Mouse (Mus musculus) c-Kit-positive CD71-negative TER-119-negative erythroid progenitor cells, embryonic 14.5 days (primary cell): ENCODE measurements around the gene Gm6408.
A peak's percentile ranks its signal among the peaks of the same experiment; 100 is the strongest.
"Not testable (repeated sequence)": the region's sequence is repeated elsewhere in the genome, so short reads cannot be mapped to it uniquely, and the experiment has no call there.

Experiments
- DNase-seq: peaks from one replicate; pipeline ENCODE4 v3.0.0-alpha.2; 2013; ENCODE audit warnings: low read depth

The Gm6408 gene

DNA sequence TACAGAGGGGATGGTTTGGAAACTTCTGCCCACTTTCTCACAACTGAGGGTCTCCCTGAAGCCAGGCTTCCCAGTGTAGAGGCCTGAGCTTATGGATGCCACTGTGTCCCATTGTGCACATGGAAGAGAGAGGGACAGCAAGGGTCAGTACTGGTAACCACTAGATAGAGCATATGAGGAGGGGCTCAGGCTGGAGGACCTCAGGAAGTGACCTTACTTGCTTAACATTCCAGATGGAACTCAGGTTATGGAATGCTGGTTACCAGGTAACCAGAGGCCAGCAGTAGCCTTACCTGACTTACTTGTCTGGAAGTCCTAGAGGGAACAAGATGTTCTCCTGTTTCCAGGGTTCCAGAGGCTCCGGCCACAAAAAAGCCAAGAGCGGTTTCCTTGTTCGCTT lies at the start of gene Gm6408:
Gene Gm6408, plus strand, starts transcription at position 301 of the 400 bp plus-strand sequence.
- DNase-seq: not testable (repeated sequence)

DNA sequence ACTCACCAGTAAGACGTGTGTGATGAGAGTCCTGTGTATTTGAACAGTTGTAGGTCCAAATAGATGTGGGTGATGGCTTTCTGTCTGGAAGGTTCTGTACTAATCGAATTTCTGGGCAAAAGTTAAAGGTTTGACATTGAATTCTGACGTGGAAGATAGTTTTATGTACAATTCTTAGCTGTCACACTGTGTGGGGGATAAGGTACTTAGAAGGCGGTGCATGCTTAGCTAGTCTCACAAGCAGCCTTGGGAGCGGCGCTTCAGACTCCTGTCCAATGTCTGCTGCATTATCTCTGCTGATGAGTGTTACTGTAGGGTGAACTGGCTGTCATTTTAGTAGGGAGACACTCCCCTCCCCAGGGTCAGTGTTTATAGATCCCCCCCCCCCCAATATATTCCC lies 49.3 kb upstream of the Gm6408 start:
- DNase-seq: no peak

DNA sequence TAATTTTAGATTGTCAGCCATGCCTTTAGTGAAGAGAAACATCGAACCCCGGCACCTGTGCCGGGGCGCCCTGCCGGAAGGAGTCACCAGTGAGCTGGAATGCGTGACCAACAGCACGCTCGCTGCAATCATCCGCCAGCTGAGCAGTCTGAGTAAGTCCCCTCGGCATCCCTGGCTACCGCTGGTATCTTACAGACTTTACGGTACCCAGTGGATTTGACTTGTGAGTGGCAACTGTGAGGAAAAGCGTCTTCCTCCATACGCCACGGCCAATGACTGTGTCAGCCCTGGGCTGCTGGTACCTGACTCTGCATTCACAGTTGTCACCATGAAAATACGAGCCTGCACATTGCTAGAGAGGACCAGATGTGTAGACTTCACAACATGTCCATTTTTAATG lies 46.4 kb upstream of the Gm6408 start:
- no peak for DNase-seq

DNA sequence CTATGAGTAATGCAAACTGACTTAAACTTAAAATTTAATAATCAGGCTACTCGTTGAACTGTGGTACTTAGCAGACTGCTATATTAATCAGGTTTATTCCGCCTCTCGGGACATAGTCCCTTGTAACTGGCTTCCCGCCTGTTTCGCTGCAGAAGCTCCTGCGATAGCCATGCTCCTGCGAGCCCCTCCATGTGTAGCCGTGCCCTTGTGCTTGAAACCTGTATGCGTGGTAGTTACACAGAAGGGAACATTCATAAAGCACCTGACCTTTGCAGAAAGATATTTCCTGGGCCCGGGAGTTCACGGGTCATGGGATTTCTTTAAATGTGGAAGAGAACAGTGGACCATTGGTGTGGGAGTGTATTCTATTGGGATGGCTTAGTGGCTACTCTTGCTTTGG lies 45.0 kb upstream of the Gm6408 start:
- DNase-seq: no peak

DNA sequence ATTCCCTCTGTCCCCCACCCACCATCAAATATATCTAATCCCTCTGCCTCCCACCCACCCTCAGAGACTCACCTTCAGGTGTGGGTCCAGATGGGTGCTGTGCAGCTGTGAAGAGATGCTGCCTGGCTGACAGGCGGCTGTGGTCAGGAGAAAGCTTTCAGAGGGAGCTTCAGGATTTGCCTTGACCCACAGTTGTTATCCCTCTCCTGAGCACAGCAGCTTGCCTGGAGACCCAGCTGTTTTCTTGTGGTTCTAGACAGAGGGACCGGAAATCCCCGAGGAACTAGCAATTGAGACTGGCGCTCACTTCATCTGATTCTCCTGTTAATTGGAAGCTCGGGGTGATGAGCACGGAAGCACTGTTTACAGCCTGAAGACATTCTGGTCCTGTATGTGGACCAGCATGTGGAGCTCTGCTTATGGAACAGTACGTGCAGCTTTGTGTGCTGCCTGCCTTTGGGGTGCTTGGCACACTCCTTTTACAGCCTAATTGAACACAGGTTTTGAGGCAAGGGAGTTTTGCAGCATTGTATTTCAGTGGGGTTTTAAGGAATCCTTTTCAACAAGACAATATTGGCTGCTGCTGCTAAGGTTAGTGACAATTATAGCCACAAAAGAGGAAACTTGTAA lies 42.5 kb upstream of the Gm6408 start:
- DNase-seq: no peak

DNA sequence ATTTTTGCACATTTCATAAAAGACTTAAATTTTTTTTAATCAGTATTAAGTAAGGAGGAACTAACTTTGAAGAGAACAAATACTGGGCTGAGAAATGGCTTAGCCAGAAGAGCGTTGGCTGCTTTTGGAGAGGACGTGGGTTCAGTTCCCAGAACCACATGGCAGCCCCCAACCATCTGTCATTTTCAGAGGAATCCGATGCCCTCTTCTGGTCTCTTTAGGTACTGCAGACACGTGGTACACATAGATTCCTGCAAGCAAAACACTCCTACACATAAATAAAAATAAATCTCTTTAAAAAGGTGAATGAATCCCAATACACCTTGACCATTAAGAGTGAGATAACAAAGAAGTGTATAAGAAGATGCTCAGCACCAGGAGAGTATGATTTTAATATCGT lies 41.5 kb upstream of the Gm6408 start:
- DNase-seq: no peak

DNA sequence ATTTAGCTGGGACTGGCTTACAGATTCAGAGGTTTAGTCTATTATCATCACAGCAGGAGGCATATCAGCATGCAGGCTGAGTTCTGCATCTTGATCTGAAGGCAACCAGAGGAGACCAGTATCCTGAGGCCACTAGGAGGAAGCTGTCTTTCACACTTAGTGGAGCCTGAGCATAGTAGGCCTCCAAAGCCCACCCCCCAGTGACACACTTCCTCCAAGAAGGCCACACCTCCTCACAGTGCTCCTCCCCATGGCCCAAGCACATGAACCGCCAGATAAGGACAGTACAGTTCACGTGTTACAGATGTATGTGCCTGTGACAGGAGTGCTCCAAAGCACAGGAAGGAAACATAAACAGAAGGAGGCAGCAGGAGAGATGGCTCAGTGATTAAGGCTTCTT lies 39.0 kb upstream of the Gm6408 start:
- no peak for DNase-seq

DNA sequence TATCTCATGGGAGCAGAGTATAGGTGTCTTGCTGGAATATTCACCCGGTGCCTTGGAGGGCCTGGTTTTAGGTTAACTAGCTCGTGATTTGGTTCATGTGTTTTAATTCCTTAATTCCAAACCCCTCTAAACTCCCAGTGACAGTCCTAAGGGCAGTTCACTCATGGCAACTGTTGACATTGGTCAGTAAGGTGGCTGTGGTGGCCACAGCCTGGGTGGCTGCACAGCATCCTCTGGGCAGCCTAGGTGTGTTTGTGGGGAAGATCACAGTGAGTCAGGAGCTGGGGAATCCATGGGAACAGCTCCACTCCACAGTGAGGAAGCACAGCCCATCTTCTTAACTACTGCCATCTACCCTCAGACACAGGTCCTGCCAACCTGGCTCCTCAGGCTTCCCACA lies 35.1 kb upstream of the Gm6408 start:
- DNase-seq: no peak

DNA sequence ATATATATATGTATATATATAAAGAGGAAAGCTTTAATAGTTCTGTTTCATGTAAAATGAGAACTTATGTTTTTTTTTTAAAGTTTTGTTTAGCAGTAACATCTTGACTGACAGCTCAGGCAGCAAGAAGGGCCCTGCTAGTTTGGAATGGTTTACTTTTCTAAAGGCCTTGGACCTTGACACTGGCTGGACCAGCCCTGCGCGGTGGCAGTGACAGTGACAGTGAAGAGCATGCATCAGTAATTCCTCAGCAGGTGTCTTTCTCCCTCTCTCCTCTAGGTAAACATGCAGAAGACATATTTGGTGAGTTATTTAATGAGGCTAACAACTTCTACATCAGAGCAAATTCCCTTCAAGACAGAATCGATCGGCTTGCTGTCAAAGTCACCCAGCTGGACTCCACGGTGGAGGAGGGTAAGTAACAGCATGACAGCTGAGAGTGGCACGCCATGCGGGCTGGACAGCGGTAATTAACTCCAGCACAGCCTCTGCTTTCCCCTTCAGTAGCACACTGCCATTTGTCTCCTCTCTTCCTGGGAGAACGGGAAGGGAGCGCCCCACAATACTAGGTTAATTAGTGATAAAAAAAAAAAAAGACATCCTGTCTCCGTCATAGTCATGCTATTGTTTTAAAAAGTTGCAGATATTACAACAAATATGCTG lies 30.0 kb upstream of the Gm6408 start:
- no peak for DNase-seq

DNA sequence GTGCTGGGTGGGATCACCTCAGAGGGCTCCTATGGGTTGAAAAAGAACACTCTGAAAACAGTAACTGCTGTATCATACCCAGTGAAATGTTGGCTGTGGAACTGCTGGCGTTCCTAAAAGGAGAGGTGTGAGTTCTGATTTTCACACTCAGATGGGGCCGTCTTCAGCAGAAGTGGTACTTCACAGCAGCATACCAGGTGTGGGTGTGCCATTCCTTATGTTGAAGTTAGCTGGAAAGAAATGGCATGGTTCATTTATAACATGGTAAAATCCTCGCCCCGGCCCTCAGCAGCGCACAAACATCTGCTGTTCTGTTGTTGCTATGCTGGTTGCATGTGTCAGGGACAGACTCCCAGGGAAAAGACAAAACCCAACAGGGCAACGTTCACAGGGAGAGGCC lies 28.2 kb upstream of the Gm6408 start:
- DNase-seq: no peak

DNA sequence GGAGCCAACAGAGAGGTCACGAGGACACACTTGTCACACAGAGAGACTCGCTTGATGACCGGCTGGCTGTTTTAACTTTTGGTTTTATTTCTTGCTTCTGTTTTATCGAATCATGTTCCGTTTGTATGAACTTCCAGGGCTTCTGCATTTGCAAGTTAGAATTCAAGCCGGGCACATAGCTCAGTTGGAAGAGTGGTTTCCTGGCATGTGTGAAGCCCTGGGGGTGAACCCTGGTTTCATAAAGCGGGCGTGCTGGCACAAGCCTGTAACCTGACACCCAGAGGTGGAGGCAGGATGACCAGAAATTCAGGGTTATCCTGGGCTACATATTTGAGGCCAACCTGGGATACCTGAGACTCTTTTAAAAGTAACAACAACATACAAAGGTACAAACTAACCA lies 20.2 kb upstream of the Gm6408 start:
- DNase-seq: no peak

DNA sequence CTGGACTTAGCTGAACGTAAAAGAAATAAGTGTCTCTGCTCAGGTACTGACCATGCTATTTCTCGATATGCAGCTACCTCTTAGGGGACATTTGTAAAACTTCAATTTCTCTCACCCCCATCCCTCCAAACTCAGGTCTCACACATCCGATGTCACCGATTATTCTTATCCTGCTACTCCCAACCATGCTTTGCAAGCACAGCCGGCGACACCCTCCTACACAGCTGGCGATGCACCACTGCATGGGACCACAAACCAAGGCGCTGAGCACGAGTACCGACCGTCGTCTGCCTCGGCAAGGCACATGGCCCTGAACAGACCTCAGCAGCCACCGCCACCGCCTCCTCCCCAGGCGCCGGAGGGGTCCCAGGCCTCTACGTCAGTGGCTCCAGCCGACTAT lies 15.1 kb upstream of the Gm6408 start:
- no peak for DNase-seq

DNA sequence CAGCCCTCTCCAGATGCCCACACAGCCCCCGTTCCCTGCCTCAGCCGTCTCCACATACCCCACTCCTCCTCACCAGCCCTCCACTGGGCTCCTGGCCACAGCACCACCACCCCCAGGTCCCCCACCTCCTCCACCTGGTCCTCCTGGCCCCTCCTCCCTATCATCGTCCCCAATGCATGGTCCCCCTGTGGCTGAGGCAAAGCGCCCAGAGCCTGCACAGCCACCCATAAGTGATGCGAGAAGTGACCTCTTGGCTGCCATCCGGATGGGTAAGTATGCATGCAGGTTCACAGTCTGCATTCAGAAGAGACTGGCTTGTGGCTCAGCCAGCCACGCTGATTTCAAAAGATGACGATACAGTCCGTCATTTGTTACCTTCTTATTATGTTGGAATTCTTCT lies 13.5 kb upstream of the Gm6408 start:
- DNase-seq: no peak

DNA sequence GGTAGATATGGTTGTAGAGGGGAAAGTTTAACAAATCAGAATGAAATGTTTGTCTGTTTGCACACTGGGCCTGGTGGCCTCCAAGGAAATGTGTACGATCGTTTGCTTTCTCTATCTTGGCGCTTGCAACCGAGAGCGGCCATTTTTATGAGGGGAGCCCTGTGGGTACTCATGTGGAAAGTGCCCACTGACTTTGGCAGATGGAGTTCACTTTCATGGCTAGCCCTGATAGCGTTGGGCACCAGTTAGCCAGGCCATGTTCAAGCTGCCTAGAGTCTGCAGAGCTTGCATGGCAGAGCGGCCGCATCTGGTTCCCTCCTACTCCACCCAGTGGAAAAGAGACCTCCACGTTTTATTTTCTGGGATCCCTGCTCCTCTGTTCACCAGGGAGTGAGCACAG lies 10.9 kb upstream of the Gm6408 start:
- no peak for DNase-seq

DNA sequence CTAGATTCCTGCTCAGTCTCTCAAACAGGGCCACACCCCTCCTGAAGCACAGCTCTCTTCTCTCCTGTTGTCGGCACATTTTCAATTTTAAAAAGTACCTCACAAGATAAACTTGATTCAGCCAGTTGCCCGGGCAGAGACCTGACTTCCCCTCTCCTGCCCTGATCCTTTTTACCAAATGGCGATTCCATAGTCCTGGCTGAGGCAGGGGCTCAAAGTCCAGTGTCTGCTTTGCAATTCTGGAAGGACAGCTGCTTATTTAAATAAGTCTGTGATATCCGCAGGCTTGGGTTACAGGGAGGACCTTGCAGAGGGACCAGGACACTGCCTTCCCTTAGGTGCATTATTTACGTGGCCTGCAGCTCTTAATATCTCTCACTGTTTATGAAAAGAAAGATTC lies 10.5 kb upstream of the Gm6408 start:
- DNase-seq: no peak

DNA sequence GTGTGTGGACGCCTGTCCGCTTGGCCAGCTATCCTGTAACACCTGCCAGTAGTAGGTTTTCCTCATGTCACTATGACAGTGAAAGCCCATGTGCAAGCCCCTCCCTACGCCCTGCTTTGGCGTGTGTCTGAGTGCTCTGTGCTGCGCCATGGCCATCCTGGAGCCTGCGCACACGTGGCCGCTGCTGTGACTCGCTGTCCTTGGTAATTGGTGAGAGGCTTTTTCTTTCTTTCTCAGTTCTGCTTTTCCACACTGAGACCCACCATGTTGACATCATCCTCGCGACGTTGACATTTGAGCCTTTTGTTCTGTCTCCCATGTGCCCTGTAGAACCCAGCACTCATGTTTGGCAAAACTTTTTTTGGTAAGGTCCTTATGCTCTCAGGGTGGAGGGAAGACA lies 9.9 kb upstream of the Gm6408 start:
- no peak for DNase-seq

DNA sequence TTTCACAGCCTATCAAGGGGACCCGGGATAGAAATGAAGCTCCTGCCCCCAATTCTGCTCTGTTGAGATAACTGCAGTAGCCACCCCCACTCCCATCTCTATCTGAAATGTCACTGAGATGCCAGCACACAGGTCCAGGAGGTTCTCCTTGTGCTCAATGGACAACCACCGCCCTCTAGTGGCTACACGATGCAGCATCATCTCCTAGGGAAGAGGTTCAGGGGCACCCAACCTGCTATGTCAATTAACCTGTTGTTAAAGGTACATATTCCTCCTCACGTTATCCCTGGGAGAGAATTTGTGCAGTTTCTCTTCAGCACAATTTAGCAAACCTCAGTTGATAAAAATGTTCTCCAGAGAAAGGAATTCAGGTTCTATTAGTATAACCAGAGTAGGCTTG lies 2.2 kb upstream of the Gm6408 start:
- peak; percentile 7 for DNase-seq

DNA sequence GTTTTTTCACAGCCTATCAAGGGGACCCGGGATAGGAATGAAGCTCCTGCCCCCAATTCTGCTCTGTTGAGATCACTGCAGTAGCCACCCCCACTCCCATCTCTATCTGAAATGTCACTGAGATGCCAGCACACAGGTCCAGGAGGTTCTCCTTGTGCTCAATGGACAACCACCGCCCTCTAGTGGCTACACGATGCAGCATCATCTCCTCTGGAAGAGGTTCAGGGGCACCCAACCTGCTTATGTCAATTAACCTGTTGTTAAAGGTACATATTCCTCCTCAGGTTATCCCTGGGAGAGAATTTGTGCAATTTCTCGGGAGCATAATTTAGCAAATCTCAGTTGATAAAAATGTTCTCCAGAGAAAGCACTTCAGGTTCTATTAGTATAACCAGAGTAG lies 7.2 kb downstream of the Gm6408 start:
- DNase-seq: not testable (repeated sequence)

DNA sequence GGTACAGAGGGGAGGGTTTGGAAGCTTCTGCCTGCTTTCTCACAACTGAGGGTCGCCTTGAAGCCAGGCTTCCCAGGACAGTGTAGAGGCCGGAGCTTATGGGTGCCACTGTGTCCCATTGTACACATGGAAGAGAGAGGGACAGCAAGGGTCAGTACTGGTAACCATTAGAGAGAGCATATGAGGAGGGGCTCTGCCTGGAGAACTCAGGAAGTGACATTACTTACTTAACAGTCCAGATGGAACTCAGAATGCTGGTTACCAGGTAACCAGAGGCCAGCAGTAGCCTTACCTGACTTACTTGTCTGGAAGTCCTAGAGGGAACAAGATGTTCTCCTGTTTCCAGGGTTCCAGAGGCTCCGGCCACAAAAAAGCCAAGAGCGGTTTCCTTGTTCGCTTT lies 9.3 kb downstream of the Gm6408 start, which contains the start of gene Gm6370:
Gene Gm6370, plus strand, starts transcription at position 301 of the 400 bp plus-strand sequence.
- not testable (repeated sequence) for DNase-seq

DNA sequence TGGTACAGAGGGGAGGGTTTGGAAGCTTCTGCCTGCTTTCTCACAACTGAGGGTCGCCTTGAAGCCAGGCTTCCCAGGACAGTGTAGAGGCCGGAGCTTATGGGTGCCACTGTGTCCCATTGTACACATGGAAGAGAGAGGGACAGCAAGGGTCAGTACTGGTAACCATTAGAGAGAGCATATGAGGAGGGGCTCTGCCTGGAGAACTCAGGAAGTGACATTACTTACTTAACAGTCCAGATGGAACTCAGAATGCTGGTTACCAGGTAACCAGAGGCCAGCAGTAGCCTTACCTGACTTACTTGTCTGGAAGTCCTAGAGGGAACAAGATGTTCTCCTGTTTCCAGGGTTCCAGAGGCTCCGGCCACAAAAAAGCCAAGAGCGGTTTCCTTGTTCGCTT lies 20.3 kb downstream of the Gm6408 start, which contains the start of gene 4930449I24Rik:
Gene 4930449I24Rik, plus strand, starts transcription at position 301 of the 400 bp plus-strand sequence.
- not testable (repeated sequence) for DNase-seq

DNA sequence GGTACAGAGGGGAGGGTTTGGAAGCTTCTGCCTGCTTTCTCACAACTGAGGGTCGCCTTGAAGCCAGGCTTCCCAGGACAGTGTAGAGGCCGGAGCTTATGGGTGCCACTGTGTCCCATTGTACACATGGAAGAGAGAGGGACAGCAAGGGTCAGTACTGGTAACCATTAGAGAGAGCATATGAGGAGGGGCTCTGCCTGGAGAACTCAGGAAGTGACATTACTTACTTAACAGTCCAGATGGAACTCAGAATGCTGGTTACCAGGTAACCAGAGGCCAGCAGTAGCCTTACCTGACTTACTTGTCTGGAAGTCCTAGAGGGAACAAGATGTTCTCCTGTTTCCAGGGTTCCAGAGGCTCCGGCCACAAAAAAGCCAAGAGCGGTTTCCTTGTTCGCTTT lies 32.1 kb downstream of the Gm6408 start, which contains the start of gene Gm3402:
Gene Gm3402, plus strand, starts transcription at position 301 of the 400 bp plus-strand sequence.
- not testable (repeated sequence) for DNase-seq

DNA sequence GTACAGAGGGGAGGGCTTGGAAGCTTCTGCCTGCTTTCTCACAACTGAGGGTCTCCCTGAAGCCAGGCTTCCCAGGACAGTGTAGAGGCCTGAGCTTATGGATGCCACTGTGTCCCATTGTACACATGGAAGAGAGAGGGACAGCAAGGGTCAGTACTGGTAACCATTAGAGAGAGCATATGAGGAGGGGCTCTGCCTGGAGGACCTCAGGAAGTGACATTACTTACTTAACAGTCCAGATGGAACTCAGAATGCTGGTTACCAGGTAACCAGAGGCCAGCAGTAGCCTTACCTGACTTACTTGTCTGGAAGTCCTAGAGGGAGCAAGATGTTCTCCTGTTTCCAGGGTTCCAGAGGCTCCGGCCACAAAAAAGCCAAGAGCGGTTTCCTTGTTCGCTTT lies 43.7 kb downstream of the Gm6408 start, which contains the start of gene Gm3404:
Gene Gm3404, plus strand, starts transcription at position 301 of the 400 bp plus-strand sequence.
- DNase-seq: not testable (repeated sequence)
